Mouse (Mus musculus) heart, embryonic 10.5 days (tissue): ENCODE results near the gene Krtap5-4. TPM values are rescaled to one million over a fixed set of nuclear protein-coding genes. Genes with fewer than 3 reads are reported as not detected.
"Not testable (repeated sequence)": the region's sequence is repeated elsewhere in the genome, so short reads cannot be mapped to it uniquely, and the experiment has no call there.

ENCODE experiments used
- DNase-seq: peaks from one replicate; pipeline ENCODE4 v3.0.0-alpha.2; 2017; ENCODE audit warnings: low spot score
- H3K27ac ChIP-seq: fragments of 300-500 bp; sonication (generic); 2 replicates; pipeline ENCODE4 v1.5.1; 2016; ENCODE audit warnings: mild to moderate bottlenecking
- H3K27me3 ChIP-seq: fragments of 300-500 bp; sonication (generic); 2 replicates; pipeline ENCODE4 v1.6.1; 2016; ENCODE audit warnings: mild to moderate bottlenecking; ENCODE audit not compliant: poor library complexity, insufficient read depth, severe bottlenecking
- H3K36me3 ChIP-seq: fragments of 300-500 bp; sonication (generic); 2 replicates; pipeline ENCODE4 v1.6.1; 2016; ENCODE audit warnings: mild to moderate bottlenecking, moderate library complexity
- H3K4me1 ChIP-seq: fragments of 300-500 bp; sonication (generic); 2 replicates; pipeline ENCODE4 v1.6.1; 2016; ENCODE audit warnings: mild to moderate bottlenecking
- H3K4me3 ChIP-seq: fragments of 300-500 bp; sonication (generic); 2 replicates; pipeline ENCODE4 v1.5.1; 2016; ENCODE audit warnings: mild to moderate bottlenecking, moderate library complexity
- H3K9me3 ChIP-seq: fragments of 300-500 bp; sonication (generic); 2 replicates; pipeline ENCODE4 v1.6.1; 2016; ENCODE audit warnings: mild to moderate bottlenecking, moderate library complexity
- WGBS: fragments of 180-500 bp; shearing (Covaris S2); methylation state at CpG from one replicate; pipeline ENCODE4 v1.1.7; 2016; 5-methylcytosine and 5-hydroxymethylcytosine counted together
- polyA plus RNA-seq: library from polyadenylated mRNA; unstranded; fragments of >200 nt; fragmentation: Nextera tagmentation; extraction: Ambion mirVana; gene quantifications from 2 replicates; pipeline ENCODE4 v1.2.1, GENCODE M21; 2016

Gene Krtap5-4
- polyA plus RNA-seq, result 0.34 TPM in 1 of 2 replicates, not detected in the other

DNA sequence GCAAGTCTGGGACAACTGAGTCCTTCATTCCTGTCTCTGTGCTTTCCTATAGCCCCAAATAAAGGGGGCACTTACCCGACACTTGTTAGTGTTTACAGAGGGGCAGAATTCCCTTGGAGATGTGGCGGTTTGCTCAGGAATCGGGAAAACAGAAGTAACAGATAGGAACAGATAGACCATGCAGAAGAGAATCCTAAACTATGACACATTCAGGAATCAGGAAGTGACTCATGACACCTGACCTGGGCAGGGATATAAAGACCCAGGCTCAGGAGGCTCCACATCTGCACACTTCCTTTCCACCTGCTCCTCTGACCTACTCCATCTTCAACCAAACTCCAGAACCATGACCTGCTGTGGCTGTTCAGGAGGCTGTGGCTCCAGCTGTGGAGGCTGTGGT lies at the start of gene Krtap5-4:
Gene Krtap5-4 (plus strand): TSS at position 301 of the 400 bp plus-strand sequence.
- Histone ChIP-seq H3K4me3 (no peak within 1 kb of the TSS), H3K27me3 (peaks cover 6% of the 10 kb centered on the region), H3K27ac (no peak within 1 kb of the TSS; the same call in 1 of the 2 replicates), H3K36me3 (no peaks in the 10 kb centered on the region), H3K4me1 (peaks cover 21% of the 10 kb centered on the region), H3K9me3 (no peaks in the 10 kb centered on the region)
- 44% methylated on average over 3 of the region's 3 CpGs for WGBS
- DNase-seq, result no peak

GRCm38 (mm10) chr7:142255517-142255916 lies 47.8 kb upstream of the Krtap5-4 start:
- 0% methylated on average over 2 of the region's 2 CpGs for WGBS
- no peak for DNase-seq

GRCm38 (mm10) chr7:142258254-142258653 lies 45.1 kb upstream of the Krtap5-4 start, which contains the start of gene Gm2431:
Gm2431 (minus strand) TSS chr7:142258354.
- not testable (repeated sequence) for H3K9me3 ChIP-seq, DNase-seq, H3K4me1 ChIP-seq, H3K27ac ChIP-seq, H3K4me3 ChIP-seq, H3K27me3 ChIP-seq, H3K36me3 ChIP-seq
- WGBS, result 46% methylated on average over 1 of the region's 1 CpGs

More at GRCm38 (mm10) chr7:142255517-142255916, 47.8 kb upstream of the Krtap5-4 start:
- Histone ChIP-seq H3K36me3 (no peaks in the 10 kb centered on the region), H3K4me3 (no peak overlapping the region), H3K27me3 (peaks cover 17% of the 10 kb centered on the region; the same call in 1 of the 2 replicates), H3K9me3 (no peaks in the 10 kb centered on the region), H3K27ac (no peak overlapping the region), H3K4me1 (peaks cover 3% of the 10 kb centered on the region; the same call in 1 of the 2 replicates)

DNA sequence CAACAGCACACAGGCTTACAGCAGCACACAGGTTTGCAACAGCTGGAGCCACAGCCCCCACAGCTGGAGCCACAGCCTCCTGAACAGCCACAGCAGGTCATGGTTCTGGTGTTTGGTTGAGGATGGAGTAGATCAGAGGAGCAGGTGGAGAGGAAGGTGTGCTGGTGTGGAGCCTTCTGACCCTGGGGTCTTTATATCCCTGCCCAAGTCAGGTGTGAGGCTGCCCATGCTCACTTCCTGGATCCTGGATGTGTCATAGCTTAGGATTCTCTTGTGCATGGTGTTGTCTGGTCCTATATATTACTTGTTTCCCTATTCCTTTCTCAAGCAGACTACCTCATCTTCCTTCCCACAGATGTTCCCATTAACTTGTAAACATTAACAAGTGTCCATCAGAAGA lies 29.1 kb upstream of the Krtap5-4 start, which contains the start of gene Gm4559:
Gene Gm4559 (minus strand): TSS at position 101 of the 400 bp plus-strand sequence.
- H3K36me3 ChIP-seq, H3K4me3 ChIP-seq, H3K9me3 ChIP-seq, H3K27me3 ChIP-seq, H3K27ac ChIP-seq, DNase-seq: not testable (repeated sequence)
- peaks cover 21% of the 10 kb centered on the region for H3K4me1 ChIP-seq

DNA sequence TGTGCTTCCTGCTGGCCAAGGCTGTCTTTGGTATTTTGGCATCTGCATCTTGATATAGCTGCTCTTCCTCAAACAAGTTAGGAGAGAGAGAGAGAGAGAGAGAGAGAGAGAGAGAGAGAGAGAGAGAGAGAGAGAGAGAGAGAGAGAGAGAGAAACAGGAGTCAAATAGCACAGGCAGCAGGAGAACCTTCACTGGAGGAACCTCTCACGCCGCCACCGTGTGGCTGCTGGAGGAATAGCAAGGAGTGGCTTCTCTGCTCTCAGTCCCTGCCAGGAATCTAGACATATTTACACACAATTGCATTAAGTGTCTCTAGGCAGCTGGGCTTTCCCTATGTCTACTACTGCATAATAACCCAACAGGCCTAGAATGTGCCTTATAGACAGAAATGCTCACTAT lies 25.2 kb upstream of the Krtap5-4 start:
- not testable (repeated sequence) for H3K27ac ChIP-seq, H3K4me3 ChIP-seq, H3K36me3 ChIP-seq, H3K27me3 ChIP-seq, H3K9me3 ChIP-seq
- H3K4me1 ChIP-seq, result peaks cover 38% of the 10 kb centered on the region
- peak; percentile 81 for DNase-seq
- 1% methylated on average over 3 of the region's 3 CpGs for WGBS

DNA sequence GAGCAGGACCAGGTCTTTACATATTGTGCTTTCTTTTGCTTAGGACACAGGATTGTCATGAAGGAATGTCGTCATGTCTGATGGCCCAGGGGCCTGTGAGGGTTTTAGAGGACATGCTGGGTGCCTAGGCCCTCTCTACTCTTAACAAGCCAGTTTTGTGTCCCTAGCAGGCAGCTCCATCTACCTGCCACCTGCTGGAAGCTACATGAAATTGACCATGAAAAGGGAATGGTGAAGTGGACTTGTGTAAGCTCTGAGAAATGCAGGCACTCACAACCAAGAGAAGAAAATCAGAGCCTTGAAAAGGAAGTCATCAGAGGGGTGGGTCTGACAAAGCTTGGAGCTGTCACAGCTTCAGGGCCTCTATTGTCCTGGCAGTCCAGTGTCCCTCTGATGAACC lies 24.1 kb upstream of the Krtap5-4 start:
- H3K27ac ChIP-seq, H3K36me3 ChIP-seq, DNase-seq, H3K27me3 ChIP-seq, H3K4me3 ChIP-seq, H3K9me3 ChIP-seq: not testable (repeated sequence)
- WGBS, result 54% methylated on average over 1 of the region's 1 CpGs
- H3K4me1 ChIP-seq, result peaks cover 33% of the 10 kb centered on the region

GRCm38 (mm10) chr7:142282847-142283246 lies 20.5 kb upstream of the Krtap5-4 start:
- H3K9me3 ChIP-seq, H3K27me3 ChIP-seq, DNase-seq, H3K36me3 ChIP-seq: not testable (repeated sequence)
- Histone ChIP-seq H3K4me1 (peaks cover 37% of the 10 kb centered on the region), H3K27ac (peak overlapping the region; percentile 76; the same call in 1 of the 2 replicates), H3K4me3 (peak overlapping the region; percentile 74)
- WGBS, result 2% methylated on average over 2 of the region's 2 CpGs

DNA sequence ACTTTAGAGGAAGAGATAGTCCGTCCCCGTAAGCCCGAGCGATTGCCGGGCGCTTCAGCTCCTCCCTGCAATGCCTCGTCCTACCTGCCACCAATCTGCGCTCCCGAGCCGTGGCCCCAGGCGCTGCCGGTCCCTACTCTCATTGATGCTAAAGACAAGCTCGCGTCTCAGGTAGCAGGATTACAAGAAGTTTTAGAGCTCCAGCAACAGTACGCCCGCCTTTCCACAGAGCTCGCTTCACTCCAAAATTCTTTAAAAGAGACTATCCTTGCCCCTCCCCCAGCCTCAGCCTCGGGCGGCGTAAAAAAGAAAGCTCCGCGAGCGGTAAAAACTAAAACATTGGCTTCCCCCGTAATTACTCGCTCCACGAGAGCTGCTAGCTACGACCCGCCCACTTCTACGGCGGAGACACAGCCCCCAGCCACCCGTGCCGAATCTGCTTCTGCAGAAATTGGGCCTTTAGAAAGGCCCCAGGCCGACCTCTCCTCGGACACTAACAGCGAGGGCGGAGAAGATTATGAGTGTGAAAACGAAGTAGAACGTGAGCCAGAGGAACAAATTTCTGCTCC lies 19.2 kb upstream of the Krtap5-4 start:
- WGBS, result under 1% methylated on average over 38 of the region's 38 CpGs
- peak; percentile 85 for DNase-seq
- Histone ChIP-seq H3K9me3 (no peaks in the 10 kb centered on the region), H3K27me3 (peaks cover 10% of the 10 kb centered on the region; the same call in 1 of the 2 replicates), H3K4me1 (peaks cover 37% of the 10 kb centered on the region), H3K36me3 (no peaks in the 10 kb centered on the region), H3K27ac (peak overlapping the region; percentile 90), H3K4me3 (peak overlapping the region; percentile 74)

DNA sequence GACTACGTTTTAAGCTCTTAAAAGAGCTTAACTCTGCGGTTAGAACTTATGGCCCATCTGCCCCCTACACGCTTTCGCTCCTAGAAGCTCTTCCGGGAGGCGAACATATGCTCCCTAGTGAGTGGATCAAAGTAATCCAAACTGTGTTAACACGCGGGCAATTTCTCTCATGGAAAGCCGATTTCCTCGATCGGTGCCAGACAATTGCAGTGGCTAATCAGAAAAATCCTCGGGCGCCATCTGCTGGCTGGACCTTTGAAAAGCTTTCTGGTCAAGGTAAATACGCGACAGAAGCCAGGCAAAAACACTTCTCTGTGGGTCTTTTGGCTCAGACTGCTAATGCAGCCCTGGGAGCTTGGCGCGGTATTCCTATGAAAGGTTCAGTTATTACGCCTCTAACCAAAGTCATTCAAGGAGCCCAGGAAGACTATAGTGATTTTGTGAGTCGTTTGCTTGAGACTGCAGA lies 18.7 kb upstream of the Krtap5-4 start:
- peak; percentile 94 for DNase-seq
- WGBS, result under 1% methylated on average over 19 of the region's 19 CpGs
- H3K27me3 ChIP-seq, result peaks cover 10% of the 10 kb centered on the region; the same call in 1 of the 2 replicates
- peak overlapping the region; percentile 74 for H3K4me3 ChIP-seq
- no peaks in the 10 kb centered on the region for H3K9me3 ChIP-seq
- H3K36me3 ChIP-seq, result no peaks in the 10 kb centered on the region
- H3K27ac ChIP-seq, result peak overlapping the region; percentile 90
- peaks cover 35% of the 10 kb centered on the region for H3K4me1 ChIP-seq

DNA sequence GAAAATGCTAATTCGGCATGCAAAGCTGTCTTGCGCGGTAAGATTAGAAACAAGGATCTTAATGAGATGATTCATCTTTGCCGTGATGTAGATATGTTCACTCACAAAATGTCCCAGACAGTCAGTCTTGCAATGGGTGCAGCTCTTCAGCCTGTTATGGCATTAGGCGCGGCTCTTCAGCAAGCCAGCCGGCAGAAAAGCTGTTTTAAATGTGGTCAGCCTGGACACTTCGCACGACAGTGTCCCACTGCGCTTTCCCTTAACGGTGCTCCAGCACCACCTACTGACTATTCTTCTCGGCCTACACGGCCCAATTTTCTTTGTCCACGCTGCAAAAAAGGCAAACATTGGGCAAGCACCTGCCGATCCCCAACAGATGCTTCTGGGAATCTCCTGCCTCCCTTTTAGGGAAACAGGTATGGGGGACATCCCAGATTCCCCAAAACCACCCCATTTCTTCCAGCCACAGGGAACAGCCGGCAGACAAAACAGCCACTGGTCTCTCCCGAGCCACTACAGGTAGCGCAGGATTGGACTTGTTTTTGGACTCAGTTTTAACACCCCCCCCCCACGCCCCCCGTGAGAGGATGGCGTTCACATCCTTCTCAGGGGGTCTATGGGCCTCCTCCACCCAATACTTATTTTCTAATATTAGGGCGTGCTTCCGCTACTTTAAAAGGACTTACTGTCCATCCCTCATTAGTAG lies 18.1 kb upstream of the Krtap5-4 start:
- peak overlapping the region; percentile 74 for H3K4me3 ChIP-seq
- 25% methylated on average over 23 of the region's 23 CpGs for WGBS
- H3K9me3 ChIP-seq, result no peaks in the 10 kb centered on the region
- H3K4me1 ChIP-seq, result peaks cover 28% of the 10 kb centered on the region
- peaks cover 5% of the 10 kb centered on the region; the same call in 1 of the 2 replicates for H3K27me3 ChIP-seq
- H3K27ac ChIP-seq, result peak overlapping the region; percentile 90
- H3K36me3 ChIP-seq, result 0 out of 2 replicates have a peak, but pooled peaks cover 4% of the 10 kb centered on the region
- peak; percentile 83 for DNase-seq

DNA sequence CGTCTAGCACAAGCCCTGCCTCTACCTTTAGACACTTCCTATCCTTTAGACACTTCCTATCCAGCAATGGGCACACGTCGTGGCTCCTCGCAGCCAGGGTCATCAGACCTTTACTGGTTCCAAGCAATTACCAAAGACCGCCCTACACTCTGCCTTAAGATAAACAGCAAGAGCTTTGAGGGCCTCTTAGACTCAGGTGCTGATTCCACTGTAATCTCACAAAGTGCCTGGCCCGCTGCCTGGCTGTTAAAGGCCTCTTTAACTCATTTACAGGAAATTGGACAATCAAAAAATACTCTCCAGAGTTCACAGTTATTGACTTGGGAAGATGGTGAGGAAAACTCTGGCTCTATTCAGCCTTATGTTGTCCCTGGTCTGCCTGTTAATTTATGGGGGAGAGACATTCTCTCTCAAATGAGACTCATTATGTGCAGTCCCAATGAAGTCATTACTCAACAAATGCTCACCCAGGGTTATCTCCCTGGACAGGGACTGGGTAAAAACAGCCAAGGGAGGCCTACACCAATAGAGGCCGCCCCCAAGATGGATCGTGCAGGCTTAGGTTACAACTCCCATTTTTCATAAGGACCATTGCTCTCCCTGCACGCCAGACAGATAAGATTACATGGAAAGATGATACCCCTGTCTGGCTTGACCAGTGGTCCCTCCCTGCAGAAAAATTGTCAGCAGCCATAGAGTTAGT lies 17.3 kb upstream of the Krtap5-4 start:
- not testable (repeated sequence) for DNase-seq, H3K36me3 ChIP-seq
- 46% methylated on average over 9 of the region's 9 CpGs for WGBS

GRCm38 (mm10) chr7:142293851-142294250 lies 9.5 kb upstream of the Krtap5-4 start:
- H3K9me3 ChIP-seq, H3K4me3 ChIP-seq, DNase-seq, H3K36me3 ChIP-seq, H3K27ac ChIP-seq, H3K27me3 ChIP-seq: not testable (repeated sequence)
- WGBS, result 6% methylated on average over 2 of the region's 2 CpGs
- peaks cover 28% of the 10 kb centered on the region for H3K4me1 ChIP-seq

More for the DNA sequence above, 17.3 kb upstream of the Krtap5-4 start:
- not testable (repeated sequence) for H3K27me3 ChIP-seq, H3K27ac ChIP-seq, H3K4me3 ChIP-seq, H3K9me3 ChIP-seq
- H3K4me1 ChIP-seq, result peaks cover 27% of the 10 kb centered on the region

- peak overlapping the region; percentile 44; the same call in 1 of the 2 replicates for H3K27ac ChIP-seq
- no peaks in the 10 kb centered on the region for H3K27me3 ChIP-seq
- H3K4me3 ChIP-seq, result no peak overlapping the region
- H3K36me3 ChIP-seq, result no peaks in the 10 kb centered on the region
- H3K4me1 ChIP-seq, result peaks cover 32% of the 10 kb centered on the region
- no peaks in the 10 kb centered on the region for H3K9me3 ChIP-seq
- DNase-seq, result no peak
These were observed 7.9 kb upstream of the Krtap5-4 start for GRCm38 (mm10) chr7:142295418-142295817.
